Mouse (Mus musculus): Measurements from ENCODE around the gene Taok3. TPM values are rescaled to one million over a fixed set of nuclear protein-coding genes. Genes with fewer than 3 reads are reported as not detected.

The Taok3 gene
- total and polyA plus RNA-seq, 3 experiments: 3.1 to 7.8 (median 6.2) TPM

DNA sequence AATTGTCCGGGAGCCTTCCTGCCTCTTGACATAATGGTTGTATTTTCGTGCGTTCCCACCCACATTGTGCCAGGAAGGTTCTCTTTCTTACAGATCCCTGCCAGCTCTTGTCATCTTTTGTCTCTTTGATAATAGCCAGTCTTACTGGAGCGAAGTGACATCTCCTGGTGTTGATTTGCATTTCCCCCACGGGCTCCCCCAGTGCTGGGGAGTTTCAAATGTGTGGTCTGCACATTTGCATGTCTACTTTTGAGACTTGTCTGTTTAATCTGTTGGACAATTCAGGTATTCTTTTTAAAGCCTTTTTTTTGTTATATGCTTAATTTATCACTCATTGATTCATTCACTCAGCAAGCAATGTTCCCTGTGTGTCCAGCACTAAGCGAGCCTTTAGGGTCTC, 58.1 kb downstream of the Taok3 start:
- H3K4me3 ChIP-seq: no peak overlapping the region
- H3K4me1 ChIP-seq (ENCODE audit: control insufficient read depth, insufficient read depth, low read length): no peaks in the 10 kb centered on the region; the same call in 1 of the 2 replicates
- no peak for DNase-seq
- no peaks in the 10 kb centered on the region for H3K27me3 ChIP-seq (ENCODE audit: control insufficient read depth, insufficient read depth, low read length)
- no peaks in the 10 kb centered on the region for H3K79me2 ChIP-seq (replicated peaks; ENCODE audit: control insufficient read depth, insufficient read depth, low read length)
- intact Hi-C loops (cut with DNase I): no loop called here
- H3K36me3 ChIP-seq (ENCODE audit: control insufficient read depth, insufficient read depth, low read length): no peaks in the 10 kb centered on the region
- H3K9ac ChIP-seq (ENCODE audit: low read depth, low read length): no peak overlapping the region
- TF ChIP-seq POLR2A (IDR thresholded peaks at IDR 0.05; ENCODE audit: insufficient read depth, low read depth, low read length) (no peak), EP300 (IDR thresholded peaks at IDR 0.05; ENCODE audit: insufficient read depth, low read depth, low read length) (no peak)
- WGBS: 71% methylated on average over 6 of the region's 6 CpGs
- H3K27ac ChIP-seq: no peak overlapping the region

GRCm38 (mm10) chr5:117178486-117178885, 58.6 kb downstream of the Taok3 start:
- no peaks in the 10 kb centered on the region for H3K36me3 ChIP-seq (ENCODE audit: control insufficient read depth, insufficient read depth, low read length)
- 77% methylated on average over 6 of the region's 6 CpGs for WGBS
- DNase-seq: no peak
- TF ChIP-seq POLR2A (IDR thresholded peaks at IDR 0.05; ENCODE audit: insufficient read depth, low read depth, low read length): no peak
- TF ChIP-seq CTCF (IDR thresholded peaks at IDR 0.05): no peak
- no peak for TF ChIP-seq EP300 (IDR thresholded peaks at IDR 0.05; ENCODE audit: insufficient read depth, low read depth, low read length)
- H3K27ac ChIP-seq: no peak overlapping the region
- H3K4me1 ChIP-seq (ENCODE audit: control insufficient read depth, insufficient read depth, low read length): no peaks in the 10 kb centered on the region; the same call in 1 of the 2 replicates
- no peaks in the 10 kb centered on the region for H3K79me2 ChIP-seq (replicated peaks; ENCODE audit: control insufficient read depth, insufficient read depth, low read length)
- no peak overlapping the region for H3K9ac ChIP-seq (ENCODE audit: low read depth, low read length)
- intact Hi-C loops (cut with DNase I): no loop called here
- H3K4me3 ChIP-seq: no peak overlapping the region
- no peaks in the 10 kb centered on the region for H3K27me3 ChIP-seq (ENCODE audit: control insufficient read depth, insufficient read depth, low read length)

DNA sequence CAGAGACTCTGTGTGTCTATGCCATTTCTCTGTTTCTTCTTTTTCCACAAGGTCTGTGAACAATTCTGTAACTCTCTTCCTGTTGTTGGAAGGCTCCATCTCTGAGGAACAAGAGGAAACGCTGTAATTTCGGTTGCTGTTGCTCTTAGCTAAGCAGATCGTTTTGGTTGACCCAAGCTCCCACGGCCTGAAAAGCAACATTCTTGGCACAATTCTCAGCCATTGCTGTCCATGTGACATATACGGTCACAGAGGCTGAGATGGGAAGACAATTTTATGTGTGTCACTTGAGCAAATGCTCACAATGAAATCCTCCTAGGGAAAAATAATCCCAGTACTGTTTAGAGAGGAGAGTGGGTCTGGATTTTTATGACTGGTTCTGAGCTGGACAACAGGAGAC, 62.0 kb downstream of the Taok3 start:
- Histone ChIP-seq H3K79me2 (replicated peaks; ENCODE audit: control insufficient read depth, insufficient read depth, low read length) (no peaks in the 10 kb centered on the region), H3K36me3 (ENCODE audit: control insufficient read depth, insufficient read depth, low read length) (no peaks in the 10 kb centered on the region), H3K4me1 (ENCODE audit: control insufficient read depth, insufficient read depth, low read length) (no peaks in the 10 kb centered on the region; the same call in 1 of the 2 replicates), H3K9ac (ENCODE audit: low read depth, low read length) (no peak overlapping the region), H3K4me3 (no peak overlapping the region), H3K27ac (no peak overlapping the region; the same call in 1 of the 2 replicates), H3K27me3 (ENCODE audit: control insufficient read depth, insufficient read depth, low read length) (no peaks in the 10 kb centered on the region)
- WGBS: 30% methylated on average over 5 of the region's 5 CpGs
- intact Hi-C loops (cut with DNase I): no loop called here
- no peak for DNase-seq
- TF ChIP-seq POLR2A (IDR thresholded peaks at IDR 0.05; ENCODE audit: insufficient read depth, low read depth, low read length) (no peak), CTCF (IDR thresholded peaks at IDR 0.05) (no peak), EP300 (IDR thresholded peaks at IDR 0.05; ENCODE audit: insufficient read depth, low read depth, low read length) (no peak)

DNA sequence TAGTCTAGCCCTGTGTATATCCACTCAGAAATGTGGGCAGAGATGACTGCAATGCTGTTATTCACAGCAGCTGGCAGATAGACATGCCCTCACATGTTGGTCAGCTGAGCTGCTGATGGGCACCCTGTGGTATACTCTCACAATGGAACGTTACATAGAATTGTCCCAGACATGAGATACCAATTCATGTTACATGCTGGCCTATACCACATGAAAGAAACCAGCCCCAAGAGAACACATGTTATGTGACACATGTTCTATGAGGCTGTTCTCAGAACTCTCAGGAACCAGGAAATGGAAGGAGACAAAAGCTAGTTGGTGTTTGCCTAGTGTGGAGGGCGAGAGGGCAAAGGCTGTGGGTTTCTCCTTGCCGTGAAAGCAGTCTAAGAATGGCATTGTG, 62.5 kb downstream of the Taok3 start:
- TF ChIP-seq CTCF (IDR thresholded peaks at IDR 0.05): no peak
- Histone ChIP-seq H3K27me3 (ENCODE audit: control insufficient read depth, insufficient read depth, low read length) (no peaks in the 10 kb centered on the region), H3K36me3 (ENCODE audit: control insufficient read depth, insufficient read depth, low read length) (no peaks in the 10 kb centered on the region), H3K79me2 (replicated peaks; ENCODE audit: control insufficient read depth, insufficient read depth, low read length) (no peaks in the 10 kb centered on the region), H3K27ac (no peak overlapping the region), H3K4me3 (no peak overlapping the region), H3K9ac (ENCODE audit: low read depth, low read length) (no peak overlapping the region), H3K4me1 (ENCODE audit: control insufficient read depth, insufficient read depth, low read length) (no peaks in the 10 kb centered on the region; the same call in 1 of the 2 replicates)
- intact Hi-C loops (cut with DNase I): no loop called here
- DNase-seq: no peak
- WGBS: 73% methylated on average over 3 of the region's 3 CpGs

DNA sequence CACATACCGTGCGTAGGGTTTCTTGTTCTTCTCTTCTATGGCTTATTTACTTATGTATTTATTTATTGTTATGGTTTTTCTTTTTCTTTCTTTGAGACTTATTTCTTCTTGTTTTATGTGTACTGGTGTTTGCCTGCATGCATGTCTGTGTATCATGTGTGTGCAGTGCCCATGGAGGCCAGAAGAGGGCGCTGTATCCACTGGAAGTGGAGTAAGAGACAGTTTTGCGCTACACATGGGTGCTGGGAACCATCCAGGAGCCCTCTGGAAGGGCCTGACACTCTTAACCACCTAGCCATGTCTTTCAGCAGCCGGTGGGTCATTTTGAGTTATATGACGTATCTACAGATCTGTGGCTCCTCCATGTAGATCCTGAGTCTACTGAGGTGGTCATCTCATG, 64.9 kb downstream of the Taok3 start:
- no peak for DNase-seq
- no peaks in the 10 kb centered on the region for H3K79me2 ChIP-seq (replicated peaks; ENCODE audit: control insufficient read depth, insufficient read depth, low read length)
- H3K9ac ChIP-seq (ENCODE audit: low read depth, low read length): no peak overlapping the region
- no peaks in the 10 kb centered on the region; the same call in 1 of the 2 replicates for H3K4me1 ChIP-seq (ENCODE audit: control insufficient read depth, insufficient read depth, low read length)
- no peaks in the 10 kb centered on the region for H3K36me3 ChIP-seq (ENCODE audit: control insufficient read depth, insufficient read depth, low read length)
- H3K27ac ChIP-seq: no peak overlapping the region
- H3K27me3 ChIP-seq (ENCODE audit: control insufficient read depth, insufficient read depth, low read length): no peaks in the 10 kb centered on the region
- TF ChIP-seq CTCF (IDR thresholded peaks at IDR 0.05): peak; percentile 35
- TF ChIP-seq EP300 (IDR thresholded peaks at IDR 0.05; ENCODE audit: insufficient read depth, low read depth, low read length): no peak
- no peak overlapping the region for H3K4me3 ChIP-seq
- intact Hi-C loops (cut with DNase I): no loop called here
- 87% methylated on average over 6 of the region's 6 CpGs for WGBS

- no peak overlapping the region for H3K4me3 ChIP-seq
- no peaks in the 10 kb centered on the region for H3K79me2 ChIP-seq (replicated peaks; ENCODE audit: control insufficient read depth, insufficient read depth, low read length)
- WGBS: 92% methylated on average over 7 of the region's 7 CpGs
- DNase-seq: no peak
- no peaks in the 10 kb centered on the region for H3K36me3 ChIP-seq (ENCODE audit: control insufficient read depth, insufficient read depth, low read length)
- no peaks in the 10 kb centered on the region for H3K27me3 ChIP-seq (ENCODE audit: control insufficient read depth, insufficient read depth, low read length)
- intact Hi-C loops (cut with DNase I): no loop called here
- H3K4me1 ChIP-seq (ENCODE audit: control insufficient read depth, insufficient read depth, low read length): no peaks in the 10 kb centered on the region; the same call in 1 of the 2 replicates
- no peak for TF ChIP-seq POLR2A (IDR thresholded peaks at IDR 0.05; ENCODE audit: insufficient read depth, low read depth, low read length)
- peak; percentile 52 for TF ChIP-seq CTCF (IDR thresholded peaks at IDR 0.05)
- no peak overlapping the region for H3K9ac ChIP-seq (ENCODE audit: low read depth, low read length)
- H3K27ac ChIP-seq: no peak overlapping the region
Measured at GRCm38 (mm10) chr5:117185673-117186072, 65.7 kb downstream of the Taok3 start.
